Mouse (Mus musculus) olfactory bulb, adult 2 months (tissue): Measurements from ENCODE around the gene Ppp6r1. TPM values are rescaled to one million over a fixed set of nuclear protein-coding genes. Genes with fewer than 3 reads are reported as not detected.

Experiments used
- H3K27ac ChIP-seq: fragments of 200-500 bp; 2 replicates; pipeline ENCODE4 v1.5.1; 2012; ENCODE audit warnings: low read depth, low read length; ENCODE audit not compliant: insufficient read depth
- H3K4me1 ChIP-seq: fragments of 200-500 bp; 2 replicates; pipeline ENCODE4 v1.6.1; 2012; ENCODE audit warnings: low read length; ENCODE audit not compliant: control insufficient read depth, insufficient read depth
- H3K4me3 ChIP-seq: fragments of 200-500 bp; 2 replicates; pipeline ENCODE4 v1.5.1; 2012; ENCODE audit warnings: mild to moderate bottlenecking, low read depth, low read length, moderate library complexity; ENCODE audit not compliant: insufficient read depth
- CTCF ChIP-seq: fragments of 200-500 bp; IDR thresholded peaks from 2 replicates; pipeline ENCODE4 v1.5.1; 2012; ENCODE audit warnings: low read depth, mild to moderate bottlenecking, low read length, moderate library complexity; ENCODE audit not compliant: insufficient read depth
- POLR2A ChIP-seq: fragments of 200-500 bp; IDR thresholded peaks from 2 replicates; pipeline ENCODE4 v1.6.1; 2012; ENCODE audit warnings: mild to moderate bottlenecking, low read depth, low read length, moderate library complexity; ENCODE audit not compliant: insufficient read depth
- WGBS: fragments of 180-500 bp; shearing (Covaris S2); methylation state at CpG from one replicate; pipeline ENCODE4 v1.1.7; 2018; 5-methylcytosine and 5-hydroxymethylcytosine counted together
- polyA plus RNA-seq: library from polyadenylated mRNA; stranded (reverse); fragments of >200 nt; gene quantifications from 2 replicates; pipeline ENCODE4 v1.2.4, GENCODE M21; 2012; ENCODE audit warnings: low replicate concordance; ENCODE audit not compliant: missing spikeins, insufficient read depth, insufficient read length

Ppp6r1 gene
- polyA plus RNA-seq, 1 experiment, result 310 TPM

GRCm38 (mm10) chr7:4683307-4683706, 24.5 kb upstream of the Ppp6r1 start:
- TF ChIP-seq POLR2A (no peak), CTCF (no peak)
- H3K27ac ChIP-seq, result no peak overlapping the region
- H3K4me1 ChIP-seq, result peaks cover 4% of the 10 kb centered on the region
- no peak overlapping the region for H3K4me3 ChIP-seq
- WGBS, result 94% methylated on average over 5 of the region's 5 CpGs

- 94% methylated on average over 7 of the region's 7 CpGs for WGBS
- TF ChIP-seq POLR2A (no peak), CTCF (no peak)
Measured at GRCm38 (mm10) chr7:4675200-4675599, 16.4 kb upstream of the Ppp6r1 start.

DNA sequence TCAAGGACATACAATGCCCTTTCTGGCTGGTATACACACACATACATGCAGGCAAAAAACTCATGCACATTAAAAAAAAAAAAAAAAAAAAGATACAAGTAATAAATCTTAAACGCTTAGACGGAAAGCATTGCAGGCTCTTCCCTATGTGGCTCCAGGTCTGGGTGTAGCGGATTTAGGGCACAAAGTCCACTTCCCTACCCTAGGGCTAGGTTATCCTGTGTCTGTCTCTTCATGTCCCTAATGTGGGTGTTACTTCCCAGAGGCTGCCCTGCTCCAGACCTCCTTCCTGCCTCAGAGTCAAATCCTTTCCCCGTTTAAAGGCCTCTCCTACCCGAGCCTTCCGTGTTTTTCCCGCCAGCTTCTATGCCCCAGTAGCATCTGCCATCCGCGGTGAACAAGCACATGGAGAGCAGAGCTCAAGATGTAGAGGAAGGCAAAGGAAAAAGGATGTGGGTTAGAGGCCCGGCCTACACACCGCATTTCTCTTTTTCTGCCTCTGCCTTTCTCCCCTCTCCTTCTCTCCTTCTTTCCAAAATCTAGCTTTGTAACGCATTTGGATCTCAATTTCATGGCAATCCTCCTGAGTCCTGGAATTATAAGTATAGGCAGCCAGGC, 15.4 kb upstream of the Ppp6r1 start:
- Histone ChIP-seq H3K27ac (no peak overlapping the region), H3K4me1 (no peaks in the 10 kb centered on the region), H3K4me3 (no peak overlapping the region)
- TF ChIP-seq CTCF (no peak), POLR2A (no peak)
- 90% methylated on average over 12 of the region's 12 CpGs for WGBS

More at GRCm38 (mm10) chr7:4675200-4675599, 16.4 kb upstream of the Ppp6r1 start:
- no peak overlapping the region for H3K27ac ChIP-seq
- H3K4me3 ChIP-seq, result no peak overlapping the region
- no peaks in the 10 kb centered on the region for H3K4me1 ChIP-seq

DNA sequence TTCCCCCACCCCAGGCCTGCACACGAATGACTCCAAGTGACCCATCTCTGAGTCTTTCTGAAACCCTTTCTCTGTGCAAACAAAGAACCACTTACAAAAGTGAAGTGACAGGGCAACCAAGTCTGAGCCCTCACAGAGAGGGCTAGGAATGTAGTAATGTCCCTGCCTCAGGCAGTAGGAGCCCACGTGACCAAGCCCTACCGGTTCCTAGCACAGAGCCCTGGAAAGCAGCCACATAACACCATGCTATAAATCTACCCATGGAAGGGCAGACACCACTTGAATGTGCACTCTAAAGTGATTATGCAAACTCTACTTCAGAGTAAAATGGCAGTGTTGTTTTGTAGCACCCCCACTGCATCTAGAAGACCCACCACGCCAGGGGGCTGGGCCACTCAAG, 13.1 kb upstream of the Ppp6r1 start:
- Histone ChIP-seq H3K4me3 (no peak overlapping the region), H3K4me1 (no peaks in the 10 kb centered on the region), H3K27ac (no peak overlapping the region)
- TF ChIP-seq CTCF, result no peak
- 65% methylated on average over 4 of the region's 4 CpGs for WGBS

DNA sequence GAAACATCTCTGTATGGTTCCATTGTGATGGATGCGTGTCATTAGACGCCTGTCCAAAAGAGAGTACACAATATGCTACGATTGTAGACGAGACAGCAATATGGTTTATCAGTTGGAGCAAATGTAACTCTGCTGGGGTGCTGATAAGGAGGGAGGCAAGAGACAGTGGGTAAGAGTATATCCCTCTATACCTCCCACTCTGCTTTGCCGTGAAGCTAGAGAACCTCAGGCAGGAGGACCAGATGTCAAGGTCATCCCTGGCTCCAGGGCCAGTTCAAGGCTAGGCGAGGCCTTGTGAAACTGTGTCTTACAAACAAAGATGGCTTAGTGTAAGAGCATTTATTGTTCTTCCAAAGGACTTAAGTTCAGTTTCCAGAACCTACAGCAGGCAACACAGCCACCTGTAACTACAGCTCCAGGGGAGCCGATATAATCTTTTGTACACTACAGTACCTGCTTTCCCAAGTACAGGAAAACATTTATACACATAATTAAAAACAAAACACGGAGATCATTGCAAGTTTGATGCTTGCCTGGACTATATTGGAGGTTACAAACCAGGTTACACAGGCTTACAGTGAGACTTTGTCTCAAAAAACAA, 11.9 kb upstream of the Ppp6r1 start:
- 91% methylated on average over 8 of the region's 8 CpGs for WGBS
- TF ChIP-seq POLR2A (no peak), CTCF (no peak)
- Histone ChIP-seq H3K27ac (no peak overlapping the region), H3K4me3 (no peak overlapping the region), H3K4me1 (no peaks in the 10 kb centered on the region)

DNA sequence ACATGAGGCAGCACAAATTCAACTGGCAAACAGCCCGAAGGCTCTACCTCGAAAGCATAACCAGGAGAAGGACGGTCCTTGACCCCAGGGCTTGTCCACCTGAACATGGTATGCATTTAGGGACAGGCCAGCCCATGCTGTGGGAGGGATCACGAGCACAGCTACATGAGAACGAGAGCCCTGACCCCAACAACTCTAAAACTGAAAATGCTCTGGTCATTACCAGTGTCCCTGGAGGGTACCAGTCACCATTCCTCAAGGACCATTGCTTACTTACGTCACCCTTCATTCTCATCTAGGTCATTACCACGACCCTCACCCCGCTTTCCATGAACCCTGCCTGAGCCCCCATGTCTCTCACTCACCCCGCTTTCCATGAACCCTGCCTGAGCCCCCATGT, 10.3 kb upstream of the Ppp6r1 start:
- no peak overlapping the region for H3K27ac ChIP-seq
- H3K4me3 ChIP-seq, result no peak overlapping the region
- no peaks in the 10 kb centered on the region for H3K4me1 ChIP-seq
- TF ChIP-seq POLR2A, result no peak
- TF ChIP-seq CTCF, result no peak
- 95% methylated on average over 9 of the region's 9 CpGs for WGBS

- TF ChIP-seq CTCF (no peak), POLR2A (no peak)
- WGBS, result 90% methylated on average over 8 of the region's 8 CpGs
- H3K4me3 ChIP-seq, result no peak overlapping the region
- no peaks in the 10 kb centered on the region for H3K4me1 ChIP-seq
- H3K27ac ChIP-seq, result no peak overlapping the region
Measured at GRCm38 (mm10) chr7:4668506-4668905, 9.7 kb upstream of the Ppp6r1 start.

GRCm38 (mm10) chr7:4666871-4667270, 8.1 kb upstream of the Ppp6r1 start:
- WGBS, result 99% methylated on average over 5 of the region's 5 CpGs
- no peak overlapping the region for H3K4me3 ChIP-seq
- no peak overlapping the region for H3K27ac ChIP-seq
- TF ChIP-seq POLR2A, result no peak
- TF ChIP-seq CTCF, result no peak
- peaks cover 3% of the 10 kb centered on the region; the same call in 1 of the 2 replicates for H3K4me1 ChIP-seq

DNA sequence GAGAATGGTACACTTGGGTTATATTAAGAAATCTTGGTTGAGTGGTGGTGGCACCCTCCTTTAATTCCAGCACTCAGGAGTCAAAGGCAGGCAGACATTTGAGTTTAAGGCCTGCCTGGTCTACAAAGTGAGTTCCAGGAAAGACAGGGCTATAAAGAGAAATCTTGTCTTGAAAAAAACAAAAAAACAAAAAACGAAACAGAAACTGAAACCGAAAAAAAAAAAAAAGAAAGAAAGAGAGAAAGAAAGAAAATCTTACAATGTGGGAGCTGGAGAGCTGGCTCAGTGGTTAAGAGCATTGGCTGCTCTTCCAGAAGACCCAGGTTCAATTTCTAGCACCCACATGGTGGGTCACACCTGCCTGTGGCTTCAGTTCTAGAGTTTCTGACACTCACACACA, 4.9 kb upstream of the Ppp6r1 start:
- Histone ChIP-seq H3K27ac (no peak overlapping the region), H3K4me1 (peaks cover 8% of the 10 kb centered on the region; the same call in 1 of the 2 replicates), H3K4me3 (no peak overlapping the region)
- 87% methylated on average over 2 of the region's 2 CpGs for WGBS
- TF ChIP-seq POLR2A (no peak), CTCF (no peak)

DNA sequence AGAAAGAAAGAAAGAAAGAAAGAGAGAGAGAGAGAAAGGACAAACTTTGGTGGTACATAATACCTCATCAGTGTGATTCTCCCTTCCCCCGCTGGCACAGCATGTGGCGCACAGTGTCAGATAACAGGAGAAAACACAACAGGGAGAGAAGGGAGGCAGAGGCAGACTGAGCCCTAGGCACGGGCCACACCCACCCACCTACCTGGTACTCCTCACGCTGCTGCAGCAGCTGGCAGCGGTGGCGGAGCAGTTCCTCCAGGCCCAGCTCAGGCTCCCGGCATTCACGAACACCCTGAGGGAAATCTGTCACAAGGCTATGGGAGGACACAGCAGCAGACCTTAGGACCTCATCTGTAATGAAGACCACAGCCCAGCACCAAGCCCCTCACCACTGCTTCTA, 4.4 kb upstream of the Ppp6r1 start:
- peaks cover 8% of the 10 kb centered on the region; the same call in 1 of the 2 replicates for H3K4me1 ChIP-seq
- WGBS, result 46% methylated on average over 8 of the region's 8 CpGs
- H3K4me3 ChIP-seq, result no peak overlapping the region
- TF ChIP-seq CTCF (no peak), POLR2A (no peak)
- H3K27ac ChIP-seq, result no peak overlapping the region
